Mouse (Mus musculus): ENCODE results near the gene Pltp.
"Not testable (repeated sequence)": the region's sequence is repeated elsewhere in the genome, so short reads cannot be mapped to it uniquely, and the experiment has no call there.

Gene Pltp

GRCm38 (mm10) chr2:164805332-164805718 is 52.2 kb downstream of the Pltp start:
- DNase-seq (ENCODE audit: low spot score in 2 of 2): no peak

- peak; percentile 96 to 97 for DNase-seq (ENCODE audit: low spot score in 2 of 2)
These were observed 52.8 kb downstream of the Pltp start, which contains the start of the genes Acot8 and Zswim3 for GRCm38 (mm10) chr2:164804533-164805331. Gene Acot8 (minus strand): TSS chr2:164804882. Gene Zswim3 (plus strand): TSS chr2:164805098.

GRCm38 (mm10) chr2:164803921-164804313 is 53.6 kb downstream of the Pltp start:
- DNase-seq (ENCODE audit: low spot score in 2 of 2): no peak

- DNase-seq (ENCODE audit: low spot score in 2 of 2): no peak
These were observed 54.1 kb downstream of the Pltp start for GRCm38 (mm10) chr2:164803201-164803920.

- DNase-seq (ENCODE audit: low spot score in 2 of 2): no peak
These were observed 57.1 kb downstream of the Pltp start for GRCm38 (mm10) chr2:164800252-164801004.

- not testable (repeated sequence) for DNase-seq (ENCODE audit: low spot score in 2 of 2)
These were observed 59.0 kb downstream of the Pltp start for GRCm38 (mm10) chr2:164798554-164798953.

GRCm38 (mm10) chr2:164795868-164796267 is 61.6 kb downstream of the Pltp start:
- DNase-seq (ENCODE audit: low spot score in 2 of 2): no peak

- peak; percentile 71 to 74 for DNase-seq (ENCODE audit: low spot score in 2 of 2)
These were observed 63.2 kb downstream of the Pltp start for GRCm38 (mm10) chr2:164794293-164794692.

GRCm38 (mm10) chr2:164793772-164794171 is 63.7 kb downstream of the Pltp start:
- DNase-seq (ENCODE audit: low spot score in 2 of 2): no peak

- DNase-seq (ENCODE audit: low spot score in 2 of 2): no peak
These were observed 64.3 kb downstream of the Pltp start for GRCm38 (mm10) chr2:164793236-164793635.

GRCm38 (mm10) chr2:164792400-164793190 is 64.9 kb downstream of the Pltp start:
- DNase-seq (ENCODE audit: low spot score in 2 of 2): no peak

- DNase-seq (ENCODE audit: low spot score in 2 of 2): no peak
These were observed 65.7 kb downstream of the Pltp start for GRCm38 (mm10) chr2:164791841-164792261.

GRCm38 (mm10) chr2:164790451-164790850 is 67.1 kb downstream of the Pltp start:
- no peak for DNase-seq (ENCODE audit: low spot score in 2 of 2)
